Mouse (Mus musculus): ENCODE measurements around the gene Rpl11. TPM values are rescaled to one million over a fixed set of nuclear protein-coding genes. Genes with fewer than 3 reads are reported as not detected.

Rpl11 gene
- polyA plus RNA-seq, 1 experiment from 2014 or later, result 485 TPM

- Histone ChIP-seq H3K4me3 (no peak overlapping the region), H3K27ac (peak overlapping the region; percentile 76), H3K4me1 (peaks cover 23% of the 10 kb centered on the region), H3K9me3 (peaks cover 11% of the 10 kb centered on the region; the same call in 1 of the 2 replicates), H3K27me3 (ENCODE audit: poor library complexity, severe bottlenecking) (peaks cover 4% of the 10 kb centered on the region), H3K36me3 (replicated peaks) (no peaks in the 10 kb centered on the region)
- WGBS, result 78% methylated on average over 5 of the region's 5 CpGs
- DNase-seq (ENCODE audit: extremely low spot score, low spot score), result no peak
Measured at GRCm38 (mm10) chr4:136088364-136088763, 35.1 kb upstream of the Rpl11 start.

- H3K9me3 ChIP-seq, result peaks cover 5% of the 10 kb centered on the region; the same call in 1 of the 2 replicates
- H3K4me1 ChIP-seq, result peaks cover 24% of the 10 kb centered on the region
- WGBS, result 92% methylated on average over 5 of the region's 5 CpGs
- H3K27me3 ChIP-seq (ENCODE audit: poor library complexity, severe bottlenecking), result peaks cover 15% of the 10 kb centered on the region
- H3K27ac ChIP-seq, result no peak overlapping the region
- no peak overlapping the region for H3K4me3 ChIP-seq
- DNase-seq (ENCODE audit: extremely low spot score, low spot score), result no peak
- no peaks in the 10 kb centered on the region for H3K36me3 ChIP-seq (replicated peaks)
Measured at GRCm38 (mm10) chr4:136087261-136087660, 34.0 kb upstream of the Rpl11 start.

- 94% methylated on average over 11 of the region's 11 CpGs for WGBS
Measured at GRCm38 (mm10) chr4:136084840-136085239, 31.6 kb upstream of the Rpl11 start.

GRCm38 (mm10) chr4:136083269-136084105 lies 30.3 kb upstream of the Rpl11 start:
- H3K4me3 ChIP-seq, result no peak overlapping the region
- H3K36me3 ChIP-seq (replicated peaks), result no peaks in the 10 kb centered on the region
- H3K9me3 ChIP-seq, result no peaks in the 10 kb centered on the region
- H3K4me1 ChIP-seq, result peaks cover 24% of the 10 kb centered on the region
- H3K27me3 ChIP-seq (ENCODE audit: poor library complexity, severe bottlenecking), result peaks cover 45% of the 10 kb centered on the region
- 86% methylated on average over 19 of the region's 19 CpGs for WGBS
- H3K27ac ChIP-seq, result no peak overlapping the region
- no peak for DNase-seq (ENCODE audit: extremely low spot score, low spot score)

More at GRCm38 (mm10) chr4:136084840-136085239, 31.6 kb upstream of the Rpl11 start:
- no peak for DNase-seq (ENCODE audit: extremely low spot score, low spot score)
- Histone ChIP-seq H3K9me3 (no peaks in the 10 kb centered on the region), H3K27ac (no peak overlapping the region), H3K4me3 (no peak overlapping the region), H3K4me1 (peaks cover 37% of the 10 kb centered on the region), H3K27me3 (ENCODE audit: poor library complexity, severe bottlenecking) (peaks cover 39% of the 10 kb centered on the region), H3K36me3 (replicated peaks) (no peaks in the 10 kb centered on the region)

- 4% methylated on average over 28 of the region's 28 CpGs for WGBS
- peak overlapping the region; percentile 66; the same call in 1 of the 2 replicates for H3K27ac ChIP-seq
- no peak for DNase-seq (ENCODE audit: extremely low spot score, low spot score)
- peak overlapping the region; percentile 42 for H3K4me3 ChIP-seq
- peaks cover 24% of the 10 kb centered on the region for H3K4me1 ChIP-seq
- H3K9me3 ChIP-seq, result no peaks in the 10 kb centered on the region
- H3K36me3 ChIP-seq (replicated peaks), result no peaks in the 10 kb centered on the region
- peaks cover 45% of the 10 kb centered on the region for H3K27me3 ChIP-seq (ENCODE audit: poor library complexity, severe bottlenecking)
Measured at GRCm38 (mm10) chr4:136081729-136082128, 28.5 kb upstream of the Rpl11 start.

GRCm38 (mm10) chr4:136078649-136079048 lies 25.4 kb upstream of the Rpl11 start:
- Histone ChIP-seq H3K27ac (no peak overlapping the region), H3K36me3 (replicated peaks) (no peaks in the 10 kb centered on the region), H3K4me3 (no peak overlapping the region), H3K4me1 (peaks cover 26% of the 10 kb centered on the region), H3K9me3 (no peaks in the 10 kb centered on the region), H3K27me3 (ENCODE audit: poor library complexity, severe bottlenecking) (peaks cover 44% of the 10 kb centered on the region)
- no peak for DNase-seq (ENCODE audit: extremely low spot score, low spot score)
- 84% methylated on average over 2 of the region's 2 CpGs for WGBS

GRCm38 (mm10) chr4:136076776-136077538 lies 23.7 kb upstream of the Rpl11 start:
- H3K27me3 ChIP-seq (ENCODE audit: poor library complexity, severe bottlenecking), result peaks cover 27% of the 10 kb centered on the region
- H3K4me3 ChIP-seq, result no peak overlapping the region
- H3K27ac ChIP-seq, result 0 out of 2 replicates have a peak overlapping the region, but pooled peaks have one; percentile 11
- no peaks in the 10 kb centered on the region for H3K36me3 ChIP-seq (replicated peaks)
- peaks cover 23% of the 10 kb centered on the region for H3K4me1 ChIP-seq
- H3K9me3 ChIP-seq, result no peaks in the 10 kb centered on the region
- 70% methylated on average over 15 of the region's 15 CpGs for WGBS
- no peak for DNase-seq (ENCODE audit: extremely low spot score, low spot score)

GRCm38 (mm10) chr4:136071178-136071714 lies 18.0 kb upstream of the Rpl11 start:
- Histone ChIP-seq H3K36me3 (replicated peaks) (no peaks in the 10 kb centered on the region), H3K27ac (peak overlapping the region; percentile 82), H3K4me3 (peak overlapping the region; percentile 37), H3K9me3 (no peaks in the 10 kb centered on the region), H3K27me3 (ENCODE audit: poor library complexity, severe bottlenecking) (peaks cover 19% of the 10 kb centered on the region), H3K4me1 (peaks cover 27% of the 10 kb centered on the region)
- peak; percentile 88 for DNase-seq (ENCODE audit: extremely low spot score, low spot score)
- WGBS, result 3% methylated on average over 15 of the region's 15 CpGs

GRCm38 (mm10) chr4:136070592-136070991 lies 17.4 kb upstream of the Rpl11 start:
- no peaks in the 10 kb centered on the region for H3K9me3 ChIP-seq
- no peaks in the 10 kb centered on the region for H3K36me3 ChIP-seq (replicated peaks)
- no peak overlapping the region for H3K4me3 ChIP-seq
- H3K27me3 ChIP-seq (ENCODE audit: poor library complexity, severe bottlenecking), result peaks cover 19% of the 10 kb centered on the region
- H3K4me1 ChIP-seq, result peaks cover 27% of the 10 kb centered on the region
- WGBS, result 62% methylated on average over 6 of the region's 6 CpGs
- DNase-seq (ENCODE audit: extremely low spot score, low spot score), result no peak
- peak overlapping the region; percentile 82 for H3K27ac ChIP-seq

GRCm38 (mm10) chr4:136069954-136070353 lies 16.7 kb upstream of the Rpl11 start:
- Histone ChIP-seq H3K4me3 (peak overlapping the region; percentile 20; the same call in 1 of the 2 replicates), H3K9me3 (no peaks in the 10 kb centered on the region), H3K27me3 (ENCODE audit: poor library complexity, severe bottlenecking) (peaks cover 19% of the 10 kb centered on the region), H3K4me1 (peaks cover 27% of the 10 kb centered on the region), H3K27ac (peak overlapping the region; percentile 82), H3K36me3 (replicated peaks) (no peaks in the 10 kb centered on the region)
- DNase-seq (ENCODE audit: extremely low spot score, low spot score), result peak; percentile 92
- 4% methylated on average over 18 of the region's 18 CpGs for WGBS

- 73% methylated on average over 4 of the region's 4 CpGs for WGBS
- Histone ChIP-seq H3K27ac (peak overlapping the region; percentile 82; the same call in 1 of the 2 replicates), H3K27me3 (ENCODE audit: poor library complexity, severe bottlenecking) (peaks cover 19% of the 10 kb centered on the region), H3K4me3 (no peak overlapping the region), H3K9me3 (no peaks in the 10 kb centered on the region), H3K36me3 (replicated peaks) (no peaks in the 10 kb centered on the region), H3K4me1 (peaks cover 27% of the 10 kb centered on the region)
- DNase-seq (ENCODE audit: extremely low spot score, low spot score), result no peak
Measured at GRCm38 (mm10) chr4:136069313-136069712, 16.1 kb upstream of the Rpl11 start.

GRCm38 (mm10) chr4:136063143-136063542 lies 9.9 kb upstream of the Rpl11 start:
- H3K27ac ChIP-seq, result no peak overlapping the region
- H3K9me3 ChIP-seq, result no peaks in the 10 kb centered on the region
- no peaks in the 10 kb centered on the region for H3K36me3 ChIP-seq (replicated peaks)
- no peak overlapping the region for H3K4me3 ChIP-seq
- 95% methylated on average over 4 of the region's 4 CpGs for WGBS
- no peaks in the 10 kb centered on the region for H3K4me1 ChIP-seq
- no peaks in the 10 kb centered on the region for H3K27me3 ChIP-seq (ENCODE audit: poor library complexity, severe bottlenecking)
- no peak for DNase-seq (ENCODE audit: extremely low spot score, low spot score)
